Mouse (Mus musculus) cortical plate, adult 2 months (tissue): ENCODE data around the gene Cap2.

ENCODE experiments used
- CTCF ChIP-seq: fragments of 200-500 bp; IDR thresholded peaks from 2 replicates; pipeline ENCODE4 v1.5.1; 2011; ENCODE audit warnings: mild to moderate bottlenecking, control low read depth, low read length; ENCODE audit not compliant: insufficient read depth; ENCODE audit errors: extremely low read depth
- POLR2A ChIP-seq: fragments of 200-500 bp; IDR thresholded peaks from 2 replicates; pipeline ENCODE4 v1.6.1; 2011; ENCODE audit warnings: mild to moderate bottlenecking, low read length, control low read depth; ENCODE audit not compliant: insufficient read depth; ENCODE audit errors: extremely low read depth

GRCm38 (mm10) chr13:46546846-46547245 lies 45.2 kb downstream of the Cap2 start:
- TF ChIP-seq CTCF (no peak), POLR2A (no peak)
